Mouse (Mus musculus) urinary bladder, postnatal 36 days (tissue): ENCODE measurements at regions not wholly inside any gene's neighbourhood (a gene's known extent, or its start where the extent isn't known, plus 50 kb on each side); places are given as distances from the start of the nearest gene placed in this dataset.

Experiments used
- DNase-seq, 2 experiments: peaks; one replicate each; pipeline ENCODE4 v3.0.0; 2022; ENCODE audit warnings: low spot score in 2 of 2, mixed read lengths in 1 of 2

- no peak for DNase-seq
These were observed 55.7 kb downstream of the Id4 start for GRCm38 (mm10) chr13:48316747-48317146.

- no peak for DNase-seq
These were observed 56.4 kb downstream of the Id4 start for GRCm38 (mm10) chr13:48317457-48317856.

GRCm38 (mm10) chr13:48319001-48319400 lies 58.0 kb downstream of the Id4 start:
- DNase-seq, result no peak

GRCm38 (mm10) chr13:48324290-48324718 lies 63.3 kb downstream of the Id4 start:
- DNase-seq, result no peak

- no peak for DNase-seq
These were observed 69.6 kb downstream of the Id4 start for GRCm38 (mm10) chr13:48330619-48331018.

- DNase-seq, result no peak
These were observed 75.1 kb downstream of the Id4 start for GRCm38 (mm10) chr13:48336135-48336534.

GRCm38 (mm10) chr13:48336602-48337001 lies 75.6 kb downstream of the Id4 start:
- DNase-seq, result no peak

GRCm38 (mm10) chr13:48338561-48338960 lies 77.5 kb downstream of the Id4 start:
- DNase-seq, result no peak

GRCm38 (mm10) chr13:48350124-48350523 lies 89.1 kb downstream of the Id4 start:
- no peak for DNase-seq

- DNase-seq, result no peak
These were observed 89.9 kb downstream of the Id4 start for GRCm38 (mm10) chr13:48350955-48351354.

GRCm38 (mm10) chr13:48357118-48357517 lies 96.1 kb downstream of the Id4 start:
- DNase-seq, result no peak

GRCm38 (mm10) chr13:48357640-48358039 lies 96.6 kb downstream of the Id4 start:
- DNase-seq, result peak in 1 of 2 experiments; percentile 5

GRCm38 (mm10) chr13:48371060-48371459 lies 110.0 kb downstream of the Id4 start:
- no peak for DNase-seq

GRCm38 (mm10) chr13:48376405-48376804 lies 115.4 kb downstream of the Id4 start:
- DNase-seq, result no peak

- DNase-seq, result no peak
These were observed 122.8 kb downstream of the Id4 start for GRCm38 (mm10) chr13:48383580-48384445.

GRCm38 (mm10) chr13:48384901-48385300 lies 123.9 kb downstream of the Id4 start:
- DNase-seq, result no peak

GRCm38 (mm10) chr13:48391126-48391525 lies 122.1 kb downstream of the Zfp169 start:
- no peak for DNase-seq

GRCm38 (mm10) chr13:48397761-48398160 lies 115.5 kb downstream of the Zfp169 start:
- no peak for DNase-seq

GRCm38 (mm10) chr13:48398617-48399016 lies 114.6 kb downstream of the Zfp169 start:
- DNase-seq, result no peak

GRCm38 (mm10) chr13:48402316-48402715 lies 110.9 kb downstream of the Zfp169 start:
- DNase-seq, result no peak

- DNase-seq, result no peak
These were observed 90.6 kb downstream of the Zfp169 start for GRCm38 (mm10) chr13:48422438-48423329.

GRCm38 (mm10) chr13:48426816-48427215 lies 86.4 kb downstream of the Zfp169 start:
- no peak for DNase-seq
